Mouse (Mus musculus) heart, embryonic 10.5 days (tissue): ENCODE data around the gene Slc9a9. TPM values are rescaled to one million over a fixed set of nuclear protein-coding genes. Genes with fewer than 3 reads are reported as not detected.

Source experiments
- DNase-seq: peaks from one replicate; pipeline ENCODE4 v3.0.0-alpha.2; 2017; ENCODE audit warnings: low spot score
- H3K27ac ChIP-seq: fragments of 300-500 bp; sonication (generic); 2 replicates; pipeline ENCODE4 v1.5.1; 2016; ENCODE audit warnings: mild to moderate bottlenecking
- H3K27me3 ChIP-seq: fragments of 300-500 bp; sonication (generic); 2 replicates; pipeline ENCODE4 v1.6.1; 2016; ENCODE audit warnings: mild to moderate bottlenecking; ENCODE audit not compliant: poor library complexity, insufficient read depth, severe bottlenecking
- H3K36me3 ChIP-seq: fragments of 300-500 bp; sonication (generic); 2 replicates; pipeline ENCODE4 v1.6.1; 2016; ENCODE audit warnings: mild to moderate bottlenecking, moderate library complexity
- H3K4me1 ChIP-seq: fragments of 300-500 bp; sonication (generic); 2 replicates; pipeline ENCODE4 v1.6.1; 2016; ENCODE audit warnings: mild to moderate bottlenecking
- H3K4me3 ChIP-seq: fragments of 300-500 bp; sonication (generic); 2 replicates; pipeline ENCODE4 v1.5.1; 2016; ENCODE audit warnings: mild to moderate bottlenecking, moderate library complexity
- H3K9me3 ChIP-seq: fragments of 300-500 bp; sonication (generic); 2 replicates; pipeline ENCODE4 v1.6.1; 2016; ENCODE audit warnings: mild to moderate bottlenecking, moderate library complexity
- WGBS: fragments of 180-500 bp; shearing (Covaris S2); methylation state at CpG from one replicate; pipeline ENCODE4 v1.1.7; 2016; 5-methylcytosine and 5-hydroxymethylcytosine counted together
- polyA plus RNA-seq: library from polyadenylated mRNA; unstranded; fragments of >200 nt; fragmentation: Nextera tagmentation; extraction: Ambion mirVana; gene quantifications from 2 replicates; pipeline ENCODE4 v1.2.1, GENCODE M21; 2016

Slc9a9 gene
- polyA plus RNA-seq, 1 experiment from 2014 or later = 2.6 TPM

DNA sequence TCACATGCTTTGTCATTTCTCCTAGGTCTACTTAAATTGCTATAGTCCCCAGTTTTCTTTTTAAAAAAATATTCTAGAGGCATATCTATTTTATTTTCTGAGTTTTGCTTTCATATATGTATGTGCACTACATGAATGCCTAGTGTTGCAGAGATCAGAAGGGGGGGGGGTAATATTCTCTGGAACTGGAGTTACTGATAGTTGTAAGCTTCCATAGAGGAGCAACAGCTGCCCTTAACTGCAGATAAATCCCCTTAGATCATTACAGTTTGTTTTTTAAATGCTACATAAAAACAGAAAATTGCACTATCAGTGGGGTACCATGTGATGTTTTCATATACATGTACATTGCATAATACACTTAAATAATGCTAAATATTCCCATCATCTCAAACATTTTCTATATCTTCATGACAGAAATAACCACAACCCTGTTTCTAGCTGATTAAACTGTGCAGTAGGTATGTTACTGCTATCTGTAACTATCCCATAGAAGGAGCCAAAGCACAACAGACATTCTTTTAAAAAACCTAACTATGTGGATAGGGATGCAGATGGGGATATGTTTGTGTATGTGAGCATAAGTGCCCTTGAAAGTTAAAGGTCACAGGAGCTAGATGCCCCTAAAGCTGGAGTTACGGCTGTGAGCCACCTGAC is 17.6 kb downstream of the Slc9a9 start:
- 89% methylated on average over 1 of the region's 1 CpGs for WGBS
- Histone ChIP-seq H3K27me3 (no peaks in the 10 kb centered on the region), H3K27ac (no peak overlapping the region), H3K4me1 (peaks cover 13% of the 10 kb centered on the region; the same call in 1 of the 2 replicates), H3K4me3 (no peak overlapping the region), H3K9me3 (no peaks in the 10 kb centered on the region), H3K36me3 (no peaks in the 10 kb centered on the region)
- DNase-seq = no peak

DNA sequence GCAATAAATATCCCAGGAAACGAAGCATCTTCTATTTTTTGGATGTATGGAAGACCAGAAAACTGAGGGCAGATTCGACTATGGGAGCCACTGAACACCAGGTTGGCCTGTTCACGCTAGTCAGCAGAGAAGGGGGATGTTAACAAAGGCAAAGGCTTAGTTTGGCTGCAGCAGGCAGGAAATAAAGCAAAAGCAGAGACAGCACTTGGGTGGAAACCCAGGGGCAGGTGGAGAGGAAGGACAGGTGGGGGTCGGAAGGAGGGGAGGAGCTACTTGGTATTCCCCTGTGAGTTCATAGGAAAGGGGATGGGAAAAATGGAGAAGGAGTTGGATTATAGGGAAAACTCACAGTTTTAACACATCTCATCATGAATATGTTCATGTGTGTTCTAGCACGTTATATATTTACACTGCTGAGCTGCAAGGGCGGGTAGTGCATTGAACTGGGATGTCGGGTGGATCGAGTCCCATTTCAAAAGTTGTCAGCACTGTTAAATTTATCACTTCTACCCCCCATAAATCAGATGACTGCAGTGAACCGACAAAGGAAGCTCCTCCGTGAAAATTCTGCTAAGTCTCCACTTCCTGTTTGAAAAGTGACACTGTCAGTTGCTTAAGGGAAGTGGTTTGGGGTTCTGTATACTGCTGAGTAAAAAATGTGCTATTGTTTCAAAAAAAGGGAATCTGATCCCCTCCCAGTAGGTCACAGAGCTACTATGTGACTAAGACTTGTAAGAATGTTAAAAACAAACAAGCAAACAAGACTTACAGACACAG is 21.8 kb downstream of the Slc9a9 start:
- Histone ChIP-seq H3K27ac (0 out of 2 replicates have a peak overlapping the region, but pooled peaks have one; percentile 79), H3K36me3 (no peaks in the 10 kb centered on the region), H3K4me3 (no peak overlapping the region), H3K9me3 (no peaks in the 10 kb centered on the region), H3K27me3 (no peaks in the 10 kb centered on the region), H3K4me1 (peaks cover 27% of the 10 kb centered on the region; the same call in 1 of the 2 replicates)
- DNase-seq = no peak
- 50% methylated on average over 10 of the region's 10 CpGs for WGBS

DNA sequence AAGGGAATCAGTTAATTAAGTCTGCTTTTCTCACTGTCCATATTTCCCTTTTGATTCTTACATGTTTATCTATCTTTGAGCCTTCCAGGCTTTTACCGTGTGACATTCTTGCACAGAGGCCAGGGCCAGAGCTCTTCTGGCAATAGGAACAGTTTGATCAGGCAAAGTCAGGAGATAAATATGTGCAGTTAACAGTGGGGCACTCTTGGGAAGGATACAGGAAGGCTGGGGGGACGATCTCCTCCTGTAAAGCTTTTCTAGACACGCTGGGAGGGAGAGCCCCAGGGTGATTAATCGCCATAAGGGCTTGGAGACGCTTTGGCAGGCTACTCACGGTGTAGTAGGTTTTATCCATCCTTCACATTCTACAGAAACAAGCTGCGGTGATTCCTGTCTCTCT is 22.4 kb downstream of the Slc9a9 start:
- 24% methylated on average over 7 of the region's 7 CpGs for WGBS
- Histone ChIP-seq H3K9me3 (no peaks in the 10 kb centered on the region), H3K27me3 (no peaks in the 10 kb centered on the region), H3K4me3 (no peak overlapping the region), H3K4me1 (peaks cover 27% of the 10 kb centered on the region; the same call in 1 of the 2 replicates), H3K36me3 (no peaks in the 10 kb centered on the region), H3K27ac (peak overlapping the region; percentile 79)
- no peak for DNase-seq

DNA sequence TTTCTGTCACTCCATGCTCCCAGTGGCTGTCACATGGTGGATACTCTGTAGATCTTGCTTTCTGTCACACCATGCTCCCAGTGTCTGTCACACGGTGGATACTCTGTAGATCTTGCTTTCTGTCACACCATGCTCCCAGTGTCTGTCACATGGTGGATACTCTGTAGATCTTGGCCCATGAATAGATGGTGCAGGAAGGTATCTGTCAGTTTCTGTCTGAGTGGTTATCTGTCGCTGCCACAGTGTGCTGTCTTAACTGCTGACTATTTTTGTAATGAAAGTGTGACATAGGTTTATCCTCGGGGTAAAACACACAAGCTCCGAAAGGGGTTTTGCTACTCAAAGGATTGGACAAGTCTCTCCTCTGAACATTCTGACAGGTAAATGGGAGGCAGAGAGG is 24.5 kb downstream of the Slc9a9 start:
- Histone ChIP-seq H3K4me3 (no peak overlapping the region), H3K27ac (peak overlapping the region; percentile 24; the same call in 1 of the 2 replicates), H3K27me3 (no peaks in the 10 kb centered on the region), H3K4me1 (peaks cover 27% of the 10 kb centered on the region; the same call in 1 of the 2 replicates), H3K36me3 (no peaks in the 10 kb centered on the region), H3K9me3 (no peaks in the 10 kb centered on the region)
- 53% methylated on average over 4 of the region's 4 CpGs for WGBS
- DNase-seq = no peak

DNA sequence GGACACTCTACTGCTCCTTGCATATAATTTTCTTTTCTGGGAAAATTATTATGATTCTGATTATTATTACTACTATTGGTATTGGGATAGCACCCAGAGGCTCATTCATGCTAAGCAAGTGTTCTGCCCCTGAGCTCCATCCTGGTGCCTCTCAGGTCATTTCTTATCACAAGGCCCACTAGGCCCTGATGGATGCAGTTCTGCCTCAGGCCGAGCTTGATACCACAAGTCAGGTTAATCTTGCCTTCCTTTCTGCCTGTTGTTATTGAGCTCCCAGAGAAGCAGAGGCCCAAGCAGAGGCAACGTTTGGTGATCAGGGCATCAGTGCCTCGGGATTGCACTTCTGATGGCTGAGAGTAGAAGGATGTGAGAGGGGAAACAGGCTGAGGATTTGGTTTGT is 25.3 kb downstream of the Slc9a9 start:
- H3K27ac ChIP-seq = peak overlapping the region; percentile 24; the same call in 1 of the 2 replicates
- no peak for DNase-seq
- no peaks in the 10 kb centered on the region for H3K9me3 ChIP-seq

DNA sequence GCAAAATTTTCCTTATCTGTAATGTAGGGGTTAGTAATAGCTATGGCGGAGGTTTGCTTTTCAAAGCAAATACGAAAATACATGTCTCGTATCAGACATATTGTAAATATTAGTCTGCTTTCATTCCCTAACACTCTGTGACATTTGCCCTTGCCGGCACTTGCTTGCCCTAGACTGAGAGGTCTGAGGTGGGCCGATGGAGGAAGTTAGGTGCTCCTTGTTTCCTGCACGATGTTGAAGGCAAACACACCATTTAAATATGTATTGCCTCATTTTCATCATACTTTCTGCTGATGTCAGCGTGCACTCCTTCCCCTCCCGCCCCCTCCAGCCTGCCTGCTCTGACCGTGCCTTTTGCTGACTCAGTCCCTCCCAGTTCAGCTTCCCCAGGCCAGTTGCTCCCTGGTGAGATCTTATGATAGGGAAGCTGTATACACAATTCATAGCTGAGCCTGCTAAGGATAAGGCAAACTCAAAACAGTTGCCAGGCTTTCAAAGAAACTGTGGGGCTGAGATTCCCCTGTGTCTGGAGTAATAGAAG is 26.9 kb downstream of the Slc9a9 start:
- H3K36me3 ChIP-seq = no peaks in the 10 kb centered on the region
- no peaks in the 10 kb centered on the region for H3K27me3 ChIP-seq
- H3K9me3 ChIP-seq = no peaks in the 10 kb centered on the region
- no peak overlapping the region for H3K4me3 ChIP-seq
- no peak for DNase-seq
- H3K4me1 ChIP-seq = peaks cover 31% of the 10 kb centered on the region
- 76% methylated on average over 9 of the region's 9 CpGs for WGBS
- no peak overlapping the region for H3K27ac ChIP-seq

More for the DNA sequence above, 25.3 kb downstream of the Slc9a9 start:
- Histone ChIP-seq H3K4me3 (no peak overlapping the region), H3K27me3 (no peaks in the 10 kb centered on the region), H3K36me3 (no peaks in the 10 kb centered on the region), H3K4me1 (peaks cover 27% of the 10 kb centered on the region; the same call in 1 of the 2 replicates)
- 56% methylated on average over 3 of the region's 3 CpGs for WGBS

DNA sequence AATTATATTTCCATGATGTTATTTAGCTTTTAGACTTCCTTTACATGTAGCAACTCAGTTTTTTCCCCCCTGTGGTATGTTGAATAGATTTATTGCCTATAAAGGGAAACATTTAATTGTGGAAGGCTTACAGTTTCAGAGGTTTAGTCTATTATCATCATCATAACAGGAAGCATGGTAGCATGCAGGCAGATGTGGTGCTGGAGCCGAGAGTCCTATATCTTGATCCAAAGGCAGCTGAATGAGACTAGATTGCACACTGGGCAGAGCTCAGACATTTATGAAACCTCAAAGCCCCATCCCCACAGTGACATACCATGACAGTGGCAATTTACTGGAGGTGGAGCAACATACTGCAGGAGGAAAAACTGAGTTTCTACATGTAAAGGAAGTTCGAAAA is 28.5 kb downstream of the Slc9a9 start:
- Histone ChIP-seq H3K4me3 (no peak overlapping the region), H3K4me1 (peaks cover 35% of the 10 kb centered on the region)
- no peak for DNase-seq

DNA sequence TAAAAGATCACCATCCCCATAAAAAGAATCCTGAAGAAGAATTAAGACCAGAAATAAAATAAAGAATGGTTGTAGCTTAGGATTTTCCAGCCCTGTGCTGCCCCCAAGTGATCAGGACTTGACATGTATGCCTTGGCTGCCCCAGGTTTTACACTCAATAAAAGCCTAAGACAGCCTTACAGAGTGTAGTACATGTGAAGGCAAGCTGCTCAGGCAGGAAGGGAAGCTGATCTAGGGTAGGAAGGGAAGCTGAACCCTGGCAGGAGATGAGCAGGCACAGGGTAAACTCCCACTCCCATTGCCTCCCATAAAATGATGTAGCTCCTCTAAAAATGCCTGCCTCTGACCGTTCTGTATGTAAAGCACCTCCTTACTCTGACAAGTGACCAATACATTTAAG is 30.8 kb downstream of the Slc9a9 start:
- Histone ChIP-seq H3K27me3 (no peaks in the 10 kb centered on the region), H3K36me3 (no peaks in the 10 kb centered on the region), H3K4me3 (no peak overlapping the region), H3K4me1 (peaks cover 24% of the 10 kb centered on the region), H3K9me3 (no peaks in the 10 kb centered on the region), H3K27ac (peak overlapping the region; percentile 89)
- no peak for DNase-seq
- 84% methylated on average over 1 of the region's 1 CpGs for WGBS

More for the DNA sequence above, 28.5 kb downstream of the Slc9a9 start:
- Histone ChIP-seq H3K9me3 (no peaks in the 10 kb centered on the region), H3K27ac (no peak overlapping the region), H3K27me3 (no peaks in the 10 kb centered on the region), H3K36me3 (no peaks in the 10 kb centered on the region)
- 71% methylated on average over 2 of the region's 2 CpGs for WGBS

DNA sequence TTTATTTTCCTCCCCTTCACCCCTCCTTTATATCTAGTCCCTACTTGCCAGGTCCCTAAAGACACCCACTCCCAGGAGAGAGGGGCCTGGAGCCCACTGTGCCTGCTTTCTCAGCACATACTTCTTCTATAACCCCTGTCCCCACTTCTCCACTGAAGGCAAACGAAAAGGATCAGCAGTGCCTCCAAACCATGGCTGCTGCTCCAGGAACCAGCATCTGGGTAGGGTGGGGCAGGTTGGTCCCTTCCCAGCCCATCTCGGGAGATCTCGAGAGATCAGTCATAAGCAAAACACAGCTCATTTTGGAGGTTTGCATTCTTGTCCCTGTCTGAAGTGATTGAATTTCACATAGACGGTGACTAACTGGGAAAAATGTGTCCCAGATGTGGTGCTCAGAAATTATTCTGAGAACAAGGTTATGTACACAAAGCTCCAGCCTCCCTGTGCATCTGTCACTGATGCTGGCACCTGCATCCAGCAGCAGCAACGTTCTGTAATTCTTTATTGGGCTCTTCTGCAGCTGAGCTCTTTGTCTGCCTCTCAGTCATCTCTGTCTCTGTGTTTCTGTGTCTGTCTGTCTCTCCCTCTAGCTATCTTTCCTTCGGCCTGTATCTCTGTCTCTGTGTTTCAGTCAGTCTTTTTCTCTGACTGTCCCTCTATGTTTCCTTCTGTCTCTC is 31.6 kb downstream of the Slc9a9 start:
- H3K4me1 ChIP-seq = peaks cover 24% of the 10 kb centered on the region
- H3K27me3 ChIP-seq = no peaks in the 10 kb centered on the region
- no peaks in the 10 kb centered on the region for H3K9me3 ChIP-seq
- no peak overlapping the region; the same call in 1 of the 2 replicates for H3K4me3 ChIP-seq
- H3K27ac ChIP-seq = peak overlapping the region; percentile 89
- 61% methylated on average over 6 of the region's 6 CpGs for WGBS
- DNase-seq = no peak
- H3K36me3 ChIP-seq = no peaks in the 10 kb centered on the region

DNA sequence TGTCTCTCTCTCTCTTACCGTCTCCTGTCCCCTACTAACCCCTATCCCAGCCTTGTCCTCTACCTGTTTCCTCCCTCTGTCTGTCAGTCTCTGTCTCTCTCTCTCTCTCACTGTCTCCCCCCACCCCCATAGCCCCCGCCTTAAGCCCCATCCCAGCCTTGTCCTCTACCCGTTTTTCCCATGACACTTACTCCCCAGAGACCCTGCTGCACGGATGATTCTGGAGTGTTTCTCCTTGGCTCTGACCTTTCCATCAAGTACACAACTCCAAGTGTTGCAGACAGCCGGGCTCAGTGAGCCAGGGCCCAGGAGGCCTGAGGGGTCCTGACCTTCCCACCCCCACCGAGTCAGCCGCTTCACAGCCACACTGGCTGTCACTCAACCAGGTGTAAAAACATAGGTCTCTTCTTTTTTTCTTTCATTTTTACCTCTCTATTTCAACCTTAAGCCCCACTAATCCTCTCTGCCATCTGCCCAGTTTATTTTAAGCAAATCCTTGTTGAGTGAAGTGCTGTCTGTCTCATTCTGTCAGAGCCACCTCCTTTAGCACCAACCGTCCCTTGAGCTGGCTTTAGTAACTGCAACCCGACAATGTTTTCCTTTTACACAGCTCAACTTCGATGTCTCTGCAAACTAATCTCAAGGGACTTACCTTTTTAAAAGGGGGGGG is 32.4 kb downstream of the Slc9a9 start:
- H3K36me3 ChIP-seq = no peaks in the 10 kb centered on the region
- H3K4me1 ChIP-seq = peaks cover 24% of the 10 kb centered on the region
- no peak overlapping the region; the same call in none of the 2 replicates for H3K4me3 ChIP-seq
- no peaks in the 10 kb centered on the region for H3K9me3 ChIP-seq
- DNase-seq = peak; percentile 82
- 18% methylated on average over 10 of the region's 10 CpGs for WGBS
- H3K27ac ChIP-seq = peak overlapping the region; percentile 89
- H3K27me3 ChIP-seq = no peaks in the 10 kb centered on the region

DNA sequence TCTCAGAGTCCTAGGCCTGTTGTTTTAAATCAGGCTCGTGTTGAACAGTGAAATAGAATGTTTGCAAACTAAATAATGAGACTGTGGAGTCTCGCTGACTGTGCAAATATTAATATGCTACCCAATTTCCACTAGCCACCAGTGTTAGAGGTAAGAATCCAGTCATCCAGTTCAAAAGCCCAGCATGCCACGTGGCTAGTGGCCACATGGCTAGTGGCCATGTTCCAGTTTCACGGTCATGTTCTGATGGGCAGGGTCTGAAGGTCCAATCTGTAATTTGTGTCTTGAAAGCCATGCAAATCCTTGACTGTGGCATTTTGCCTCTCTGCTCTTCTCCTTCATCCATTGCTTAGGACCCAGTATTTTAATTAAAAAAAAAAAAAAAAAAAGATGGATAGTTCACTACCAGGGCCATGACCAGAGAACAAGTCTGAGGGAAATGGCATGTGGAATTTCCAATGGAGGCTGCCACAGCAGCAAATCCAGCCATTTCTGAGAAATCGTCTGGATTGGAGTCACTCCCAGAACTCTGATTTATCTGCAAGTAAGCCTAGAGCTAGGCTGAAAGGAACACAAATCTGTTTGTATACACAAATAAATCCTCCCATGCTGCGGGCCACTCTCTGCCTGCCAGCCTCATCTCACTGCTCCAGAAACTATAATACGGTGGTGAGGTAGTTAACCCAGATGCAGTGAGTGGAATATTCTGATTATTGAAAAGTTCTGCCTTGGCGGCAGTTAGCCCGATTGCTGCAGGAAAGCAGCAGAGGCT is 35.5 kb downstream of the Slc9a9 start:
- Histone ChIP-seq H3K27ac (no peak overlapping the region), H3K27me3 (no peaks in the 10 kb centered on the region), H3K4me3 (no peak overlapping the region), H3K36me3 (no peaks in the 10 kb centered on the region), H3K4me1 (peaks cover 24% of the 10 kb centered on the region), H3K9me3 (no peaks in the 10 kb centered on the region)
- DNase-seq = no peak
- 90% methylated on average over 9 of the region's 9 CpGs for WGBS

DNA sequence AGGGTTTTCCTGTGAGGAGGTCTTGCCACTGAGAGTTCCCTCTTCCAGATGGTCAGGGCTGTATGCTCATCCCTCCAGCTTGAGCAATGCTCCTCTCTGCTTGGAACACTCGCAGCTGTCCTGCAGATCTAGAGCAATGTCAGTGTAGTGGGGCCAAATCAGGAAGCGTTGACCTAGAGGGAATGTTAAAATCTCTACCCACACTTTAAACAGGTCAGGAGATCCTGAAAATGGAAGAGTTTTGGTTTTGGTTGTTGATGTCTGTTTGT is 36.0 kb downstream of the Slc9a9 start:
- no peak overlapping the region for H3K27ac ChIP-seq
- no peaks in the 10 kb centered on the region for H3K36me3 ChIP-seq
- no peaks in the 10 kb centered on the region for H3K9me3 ChIP-seq
- WGBS = 85% methylated on average over 2 of the region's 2 CpGs
- H3K4me1 ChIP-seq = peaks cover 23% of the 10 kb centered on the region
- H3K27me3 ChIP-seq = no peaks in the 10 kb centered on the region
- no peak overlapping the region for H3K4me3 ChIP-seq
- no peak for DNase-seq
